ENCODE assay signal across 8 mouse cellular contexts in the genomic region with DNA sequence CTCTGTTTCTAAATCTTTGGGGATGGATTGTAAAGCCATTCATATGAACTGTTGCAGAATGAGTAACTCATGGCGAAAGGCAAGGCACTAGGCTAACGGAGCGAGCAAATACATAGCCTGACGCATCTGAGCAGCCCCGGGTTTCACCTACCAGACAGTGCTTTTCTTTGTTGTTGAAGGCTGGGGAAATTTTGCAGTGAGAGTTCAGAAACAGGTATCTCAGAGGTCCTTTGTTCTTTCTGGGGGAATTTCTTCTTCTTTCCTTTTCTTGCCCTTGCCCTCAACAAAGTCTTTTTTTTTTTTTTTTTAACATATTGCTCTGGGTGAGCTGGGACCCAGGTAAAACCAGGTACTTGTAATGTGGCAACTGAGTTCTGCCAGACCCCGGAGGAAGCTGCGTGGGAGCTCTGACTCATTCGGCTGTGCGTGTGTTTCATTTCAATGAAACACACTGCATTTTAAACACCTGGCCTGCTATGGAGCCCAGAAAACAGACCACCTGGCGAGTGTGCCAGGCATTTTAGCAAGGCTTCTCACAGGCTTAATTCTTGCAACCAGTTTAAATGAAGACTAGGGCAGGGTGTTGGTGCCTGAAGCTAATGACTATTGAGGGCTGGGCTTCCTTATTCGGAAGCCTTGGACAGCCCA. TPM values are rescaled to one million over a fixed set of nuclear protein-coding genes. Genes with fewer than 3 reads are reported as not detected.
DNase-seq lines count a peak whose midpoint lies in the region; ATAC-seq lines count a peak whose summit lies in the region.

Gene Plagl1, plus strand, starts transcription at position 484 of the 648 bp plus-strand sequence.

- 62% methylated on average over 11 of the region's 11 CpGs for WGBS in kidney, embryonic 16.5 days
- 50% methylated on average over 11 of the region's 11 CpGs for WGBS in embryonic facial prominence, embryonic 10.5 days
- 63% methylated on average over 11 of the region's 11 CpGs for WGBS in hindbrain, embryonic 13.5 days
- 44% methylated on average over 11 of the region's 11 CpGs for WGBS in limb, embryonic 13.5 days

- peaks cover 16% of the 10 kb centered on the region for H3K27me3 ChIP-seq in kidney, embryonic 16.5 days (ENCODE audit: insufficient read depth, low read length)
- peaks cover 53% of the 10 kb centered on the region for H3K27me3 ChIP-seq in embryonic facial prominence, embryonic 10.5 days (replicated peaks; ENCODE audit: low read depth, poor library complexity, severe bottlenecking)
- H3K27me3 ChIP-seq in hindbrain, embryonic 13.5 days = peaks cover 39% of the 10 kb centered on the region
- H3K27me3 ChIP-seq in limb, embryonic 13.5 days = peaks cover 38% of the 10 kb centered on the region

- no peak for ATAC-seq in kidney, embryonic 16.5 days (ENCODE audit: low FRiP score, low TSS enrichment)
- no peak for ATAC-seq in hindbrain, embryonic 13.5 days (ENCODE audit: low FRiP score)
- ATAC-seq in limb, embryonic 13.5 days (ENCODE audit: low FRiP score, low read depth) = peak; percentile 38; the same call in 1 of the 2 replicates
- no peak for ATAC-seq in megakaryocyte progenitor cell, adult 5-6 weeks (replicated peaks; ENCODE audit: poor library complexity)

- H3K4me1 ChIP-seq in kidney, embryonic 16.5 days (ENCODE audit: insufficient read depth, low read length) = peaks cover 14% of the 10 kb centered on the region
- H3K4me1 ChIP-seq in embryonic facial prominence, embryonic 10.5 days = peaks cover 20% of the 10 kb centered on the region
- peaks cover 11% of the 10 kb centered on the region; the same call in 1 of the 2 replicates for H3K4me1 ChIP-seq in hindbrain, embryonic 13.5 days (replicated peaks)
- peaks cover 13% of the 10 kb centered on the region for H3K4me1 ChIP-seq in limb, embryonic 13.5 days

- H3K9me3 ChIP-seq in kidney, embryonic 16.5 days (ENCODE audit: low read length) = no peaks in the 10 kb centered on the region
- H3K9me3 ChIP-seq in embryonic facial prominence, embryonic 10.5 days = no peaks in the 10 kb centered on the region
- no peaks in the 10 kb centered on the region for H3K9me3 ChIP-seq in hindbrain, embryonic 13.5 days
- H3K9me3 ChIP-seq in limb, embryonic 13.5 days = no peaks in the 10 kb centered on the region

- peak within 1 kb of the TSS; percentile 65 for H3K4me2 ChIP-seq in kidney, embryonic 16.5 days (replicated peaks; ENCODE audit: low read depth, low read length)
- peak within 1 kb of the TSS; percentile 88 for H3K4me2 ChIP-seq in hindbrain, embryonic 13.5 days
- peak within 1 kb of the TSS; percentile 89 for H3K4me2 ChIP-seq in limb, embryonic 13.5 days (replicated peaks)

- DNase-seq in kidney, postnatal 4 days = no peak
- DNase-seq in embryonic facial prominence, embryonic 10.5 days (ENCODE audit: low spot score) = no peak
- DNase-seq in spleen, postnatal 36 days (ENCODE audit: low spot score in 2 of 2) = no peak
- no peak for DNase-seq in ovary, postnatal 10 days (ENCODE audit: low spot score)

- peak within 1 kb of the TSS; percentile 35 for H3K4me3 ChIP-seq in kidney, embryonic 16.5 days (ENCODE audit: low read length)
- peak within 1 kb of the TSS; percentile 52 for H3K4me3 ChIP-seq in embryonic facial prominence, embryonic 10.5 days
- H3K4me3 ChIP-seq in hindbrain, embryonic 13.5 days = peak within 1 kb of the TSS; percentile 54
- peak within 1 kb of the TSS; percentile 48 for H3K4me3 ChIP-seq in limb, embryonic 13.5 days

- H3K9ac ChIP-seq in kidney, embryonic 16.5 days (replicated peaks; ENCODE audit: low read length) = peak within 1 kb of the TSS; percentile 46
- peak within 1 kb of the TSS; percentile 74 for H3K9ac ChIP-seq in hindbrain, embryonic 13.5 days
- peak within 1 kb of the TSS; percentile 60 for H3K9ac ChIP-seq in limb, embryonic 13.5 days

- H3K36me3 ChIP-seq in kidney, embryonic 16.5 days (ENCODE audit: insufficient read depth, low read length) = no peaks in the 10 kb centered on the region
- H3K36me3 ChIP-seq in embryonic facial prominence, embryonic 10.5 days (replicated peaks) = no peaks in the 10 kb centered on the region
- no peaks in the 10 kb centered on the region for H3K36me3 ChIP-seq in hindbrain, embryonic 13.5 days
- H3K36me3 ChIP-seq in limb, embryonic 13.5 days = no peaks in the 10 kb centered on the region

- no peak within 1 kb of the TSS for H3K27ac ChIP-seq in kidney, embryonic 16.5 days (ENCODE audit: low read length)
- H3K27ac ChIP-seq in embryonic facial prominence, embryonic 10.5 days (replicated peaks) = peak within 1 kb of the TSS; percentile 62
- no peak within 1 kb of the TSS for H3K27ac ChIP-seq in hindbrain, embryonic 13.5 days
- H3K27ac ChIP-seq in limb, embryonic 13.5 days = no peak within 1 kb of the TSS

RNA-seq across cellular contexts. Expression of gene Plagl1, which starts in this region (rescaled TPM):
- polyA plus RNA-seq in kidney, embryonic 16.5 days (2015; fragmentation: Nextera tagmentation; extraction: Ambion mirVana) = 83.8 and 93.0 TPM in 2 replicates
- polyA plus RNA-seq in embryonic facial prominence, embryonic 10.5 days (2016; fragmentation: Nextera tagmentation; extraction: Ambion mirVana) = 69.6 and 77.8 TPM in 2 replicates
- 32.3 and 34.2 TPM in 2 replicates for polyA plus RNA-seq in hindbrain, embryonic 13.5 days (2015; fragmentation: Nextera tagmentation; extraction: Ambion mirVana)
- polyA plus RNA-seq in limb, embryonic 13.5 days (2015; fragmentation: Nextera tagmentation; extraction: Ambion mirVana) = 169 and 180 TPM in 2 replicates
- total RNA-seq in megakaryocyte progenitor cell, adult 5-6 weeks (2015) = 1.1 and 2.2 TPM in 2 replicates
- 0.25 and 1.7 TPM in 2 replicates for total RNA-seq in megakaryocyte progenitor cell, adult 5-6 weeks (2017)
